Mouse (Mus musculus): ENCODE results near the gene Rnf151. TPM values are rescaled to one million over a fixed set of nuclear protein-coding genes. Genes with fewer than 3 reads are reported as not detected.
A peak's percentile ranks its signal among the peaks of the same experiment; 100 is the strongest.
"Not testable (repeated sequence)": the region's sequence is repeated elsewhere in the genome, so short reads cannot be mapped to it uniquely, and the experiment has no call there.

Rnf151 gene
- total and polyA plus RNA-seq, 2 experiments from 2014 or later = not detected

GRCm38 (mm10) chr17:24670246-24670844 is 47.5 kb downstream of the Rnf151 start:
- no peaks in the 10 kb centered on the region for H3K27me3 ChIP-seq (ENCODE audit: insufficient read depth, low read length)
- DNase-seq (ENCODE audit: low spot score) = peak; percentile 15
- H3K27ac ChIP-seq = peak overlapping the region; percentile 92
- no peaks in the 10 kb centered on the region for H3K36me3 ChIP-seq (ENCODE audit: insufficient read depth, low read length)
- peak overlapping the region; percentile 97 for H3K9ac ChIP-seq (replicated peaks; ENCODE audit: low read length)
- H3K4me1 ChIP-seq (ENCODE audit: insufficient read depth, low read length) = peaks cover 14% of the 10 kb centered on the region
- peak overlapping the region; percentile 88 for H3K4me3 ChIP-seq (ENCODE audit: low read length)
- no peak for TF ChIP-seq CTCF (IDR thresholded peaks at IDR 0.05; ENCODE audit: low read depth)
- no peak for ATAC-seq
- no peaks in the 10 kb centered on the region for H3K9me3 ChIP-seq (ENCODE audit: low read length)
- H3K4me2 ChIP-seq (ENCODE audit: low read depth, low read length) = peak overlapping the region; percentile 67
- 11% methylated on average over 8 of the region's 8 CpGs for WGBS

- H3K9ac ChIP-seq (replicated peaks; ENCODE audit: low read length) = peak within 1 kb of the TSS; percentile 97
- TF ChIP-seq CTCF (IDR thresholded peaks at IDR 0.05; ENCODE audit: low read depth) = 0 out of 2 replicates have a peak, but pooled peaks have one; percentile 18
- 2% methylated on average over 67 of the region's 80 CpGs for WGBS
- peak; percentile 99 for ATAC-seq
- H3K27ac ChIP-seq = peak within 1 kb of the TSS; percentile 92
- no peaks in the 10 kb centered on the region for H3K9me3 ChIP-seq (ENCODE audit: low read length)
- peak within 1 kb of the TSS; percentile 67 for H3K4me2 ChIP-seq (ENCODE audit: low read depth, low read length)
- peaks cover 14% of the 10 kb centered on the region for H3K4me1 ChIP-seq (ENCODE audit: insufficient read depth, low read length)
- peak within 1 kb of the TSS; percentile 88 for H3K4me3 ChIP-seq (ENCODE audit: low read length)
- DNase-seq (ENCODE audit: low spot score) = peak; percentile 97
- no peaks in the 10 kb centered on the region for H3K27me3 ChIP-seq (ENCODE audit: insufficient read depth, low read length)
- H3K36me3 ChIP-seq (ENCODE audit: insufficient read depth, low read length) = no peaks in the 10 kb centered on the region
Measured at GRCm38 (mm10) chr17:24669545-24670245, 48.2 kb downstream of the Rnf151 start, which contains the start of gene Zfp598. TSS of gene Zfp598 (plus strand) at chr17:24669687.

GRCm38 (mm10) chr17:24669214-24669544 is 48.7 kb downstream of the Rnf151 start:
- peaks cover 14% of the 10 kb centered on the region for H3K4me1 ChIP-seq (ENCODE audit: insufficient read depth, low read length)
- DNase-seq (ENCODE audit: low spot score); H3K27me3 ChIP-seq (ENCODE audit: insufficient read depth, low read length); H3K9me3 ChIP-seq (ENCODE audit: low read length); H3K36me3 ChIP-seq (ENCODE audit: insufficient read depth, low read length): not testable (repeated sequence)
- ATAC-seq = peak; percentile 38
- H3K9ac ChIP-seq (replicated peaks; ENCODE audit: low read length) = peak overlapping the region; percentile 97
- H3K4me2 ChIP-seq (ENCODE audit: low read depth, low read length) = peak overlapping the region; percentile 67
- WGBS = 12% methylated on average over 15 of the region's 15 CpGs
- peak overlapping the region; percentile 88 for H3K4me3 ChIP-seq (ENCODE audit: low read length)
- peak overlapping the region; percentile 92 for H3K27ac ChIP-seq

- 24% methylated on average over 6 of the region's 6 CpGs for WGBS
- ATAC-seq (no peak), DNase-seq (ENCODE audit: low spot score) (peak; percentile 72)
Measured at GRCm38 (mm10) chr17:24667416-24667815, 50.4 kb downstream of the Rnf151 start.

GRCm38 (mm10) chr17:24667011-24667410 is 50.9 kb downstream of the Rnf151 start:
- DNase-seq (ENCODE audit: low spot score); H3K27ac ChIP-seq; H3K4me2 ChIP-seq (ENCODE audit: low read depth, low read length); H3K9me3 ChIP-seq (ENCODE audit: low read length); H3K27me3 ChIP-seq (ENCODE audit: insufficient read depth, low read length); H3K4me3 ChIP-seq (ENCODE audit: low read length); H3K9ac ChIP-seq (replicated peaks; ENCODE audit: low read length); ATAC-seq; H3K36me3 ChIP-seq (ENCODE audit: insufficient read depth, low read length): not testable (repeated sequence)
- H3K4me1 ChIP-seq (ENCODE audit: insufficient read depth, low read length) = peaks cover 14% of the 10 kb centered on the region
- WGBS = 68% methylated on average over 7 of the region's 7 CpGs

More at GRCm38 (mm10) chr17:24667416-24667815, 50.4 kb downstream of the Rnf151 start:
- Histone ChIP-seq H3K9ac (replicated peaks; ENCODE audit: low read length) (no peak overlapping the region), H3K4me2 (ENCODE audit: low read depth, low read length) (no peak overlapping the region), H3K27ac (no peak overlapping the region), H3K4me3 (ENCODE audit: low read length) (no peak overlapping the region), H3K27me3 (ENCODE audit: insufficient read depth, low read length) (no peaks in the 10 kb centered on the region), H3K9me3 (ENCODE audit: low read length) (no peaks in the 10 kb centered on the region), H3K36me3 (ENCODE audit: insufficient read depth, low read length) (no peaks in the 10 kb centered on the region), H3K4me1 (ENCODE audit: insufficient read depth, low read length) (peaks cover 14% of the 10 kb centered on the region)
- TF ChIP-seq CTCF (IDR thresholded peaks at IDR 0.05; ENCODE audit: low read depth) = peak; percentile 80

Other genes starting within 250 kb of the Rnf151 start
Only the 30 nearest of the 33 such genes appear.
- gene Mlst8, start 239.0 kb downstream of the Rnf151 start, total RNA-seq (2014; rRNA removed) = 45.9 and 55.3 TPM in 2 replicates
- gene Mlst8, start 239.0 kb downstream of the Rnf151 start, polyA plus RNA-seq (2015; fragmentation: Nextera tagmentation; extraction: Ambion mirVana) = 26.3 and 26.4 TPM in 2 replicates
- 152 and 163 TPM in 2 replicates for gene Caskin1, start 229.5 kb downstream of the Rnf151 start, total RNA-seq (2014; rRNA removed)
- gene Caskin1, start 229.5 kb downstream of the Rnf151 start, polyA plus RNA-seq (2015; fragmentation: Nextera tagmentation; extraction: Ambion mirVana) = 42.1 and 43.7 TPM in 2 replicates
- 159 and 165 TPM in 2 replicates for gene Traf7, start 190.1 kb downstream of the Rnf151 start, total RNA-seq (2014; rRNA removed)
- gene Traf7, start 190.1 kb downstream of the Rnf151 start, polyA plus RNA-seq (2015; fragmentation: Nextera tagmentation; extraction: Ambion mirVana) = 64.0 and 66.1 TPM in 2 replicates
- gene Rab26, start 183.9 kb downstream of the Rnf151 start, total RNA-seq (2014; rRNA removed) = 2.7 and 4.0 TPM in 2 replicates
- 10.6 and 14.7 TPM in 2 replicates for gene Rab26, start 183.9 kb downstream of the Rnf151 start, polyA plus RNA-seq (2015; fragmentation: Nextera tagmentation; extraction: Ambion mirVana)
- gene Pkd1, start 168.2 kb downstream of the Rnf151 start, total RNA-seq (2014; rRNA removed) = 87.9 and 99.2 TPM in 2 replicates
- gene Pkd1, start 168.2 kb downstream of the Rnf151 start, polyA plus RNA-seq (2015; fragmentation: Nextera tagmentation; extraction: Ambion mirVana) = 14.9 and 16.0 TPM in 2 replicates
- 98.0 and 114 TPM in 2 replicates for gene Tsc2, start 85.4 kb downstream of the Rnf151 start, total RNA-seq (2014; rRNA removed)
- gene Tsc2, start 85.4 kb downstream of the Rnf151 start, polyA plus RNA-seq (2015; fragmentation: Nextera tagmentation; extraction: Ambion mirVana) = 45.7 and 51.2 TPM in 2 replicates
- gene Nthl1, start 85.4 kb downstream of the Rnf151 start, total RNA-seq (2014; rRNA removed) = 4.2 and 5.6 TPM in 2 replicates
- 7.2 and 7.8 TPM in 2 replicates for gene Nthl1, start 85.4 kb downstream of the Rnf151 start, polyA plus RNA-seq (2015; fragmentation: Nextera tagmentation; extraction: Ambion mirVana)
- 72.8 and 91.1 TPM in 2 replicates for gene Slc9a3r2, start 67.7 kb downstream of the Rnf151 start, total RNA-seq (2014; rRNA removed)
- 57.6 and 60.6 TPM in 2 replicates for gene Slc9a3r2, start 67.7 kb downstream of the Rnf151 start, polyA plus RNA-seq (2015; fragmentation: Nextera tagmentation; extraction: Ambion mirVana)
- gene Npw, start 59.6 kb downstream of the Rnf151 start, total RNA-seq (2014; rRNA removed) = 0.78 TPM in 1 of 2 replicates, not detected in the other
- gene Npw, start 59.6 kb downstream of the Rnf151 start, polyA plus RNA-seq (2015; fragmentation: Nextera tagmentation; extraction: Ambion mirVana) = 0.65 and 0.81 TPM in 2 replicates
- 40.9 and 47.0 TPM in 2 replicates for gene Zfp598, start 48.4 kb downstream of the Rnf151 start, total RNA-seq (2014; rRNA removed)
- gene Zfp598, start 48.4 kb downstream of the Rnf151 start, polyA plus RNA-seq (2015; fragmentation: Nextera tagmentation; extraction: Ambion mirVana) = 14.2 and 14.6 TPM in 2 replicates
- gene Syngr3, start 28.1 kb downstream of the Rnf151 start, total RNA-seq (2014; rRNA removed) = 331 and 347 TPM in 2 replicates
- gene Syngr3, start 28.1 kb downstream of the Rnf151 start, polyA plus RNA-seq (2015; fragmentation: Nextera tagmentation; extraction: Ambion mirVana) = 280 and 294 TPM in 2 replicates
- 21.1 and 26.1 TPM in 2 replicates for gene Gfer, start 21.9 kb downstream of the Rnf151 start, total RNA-seq (2014; rRNA removed)
- gene Gfer, start 21.9 kb downstream of the Rnf151 start, polyA plus RNA-seq (2015; fragmentation: Nextera tagmentation; extraction: Ambion mirVana) = 39.7 and 41.4 TPM in 2 replicates
- gene Noxo1, start 21.8 kb downstream of the Rnf151 start, total RNA-seq (2014; rRNA removed) = 6.1 and 8.1 TPM in 2 replicates
- gene Noxo1, start 21.8 kb downstream of the Rnf151 start, polyA plus RNA-seq (2015; fragmentation: Nextera tagmentation; extraction: Ambion mirVana) = 1.4 and 2.2 TPM in 2 replicates
- 53.2 and 55.2 TPM in 2 replicates for gene Tbl3, start 10.4 kb downstream of the Rnf151 start, total RNA-seq (2014; rRNA removed)
- 43.5 and 49.2 TPM in 2 replicates for gene Tbl3, start 10.4 kb downstream of the Rnf151 start, polyA plus RNA-seq (2015; fragmentation: Nextera tagmentation; extraction: Ambion mirVana)
- gene Rps2, start 53 bp upstream of the Rnf151 start, total RNA-seq (2014; rRNA removed) = 2,181 and 2,600 TPM in 2 replicates
- 809 and 820 TPM in 2 replicates for gene Rps2, start 53 bp upstream of the Rnf151 start, polyA plus RNA-seq (2015; fragmentation: Nextera tagmentation; extraction: Ambion mirVana)
- gene Ndufb10, start 6.4 kb upstream of the Rnf151 start, total RNA-seq (2014; rRNA removed) = 135 and 157 TPM in 2 replicates
- 353 and 356 TPM in 2 replicates for gene Ndufb10, start 6.4 kb upstream of the Rnf151 start, polyA plus RNA-seq (2015; fragmentation: Nextera tagmentation; extraction: Ambion mirVana)
- 1.3 TPM in 1 of 2 replicates, not detected in the other for gene Rpl3l, start 9.8 kb upstream of the Rnf151 start, total RNA-seq (2014; rRNA removed)
- 0.41 and 0.52 TPM in 2 replicates for gene Rpl3l, start 9.8 kb upstream of the Rnf151 start, polyA plus RNA-seq (2015; fragmentation: Nextera tagmentation; extraction: Ambion mirVana)
- gene Msrb1, start 18.6 kb upstream of the Rnf151 start, total RNA-seq (2014; rRNA removed) = 17.0 and 19.6 TPM in 2 replicates
- 22.7 and 25.5 TPM in 2 replicates for gene Msrb1, start 18.6 kb upstream of the Rnf151 start, polyA plus RNA-seq (2015; fragmentation: Nextera tagmentation; extraction: Ambion mirVana)
- gene Hs3st6, start 34.9 kb upstream of the Rnf151 start, total RNA-seq (2014; rRNA removed) = not detected in 2 replicates
- 0.43 and 0.47 TPM in 2 replicates for gene Hs3st6, start 34.9 kb upstream of the Rnf151 start, polyA plus RNA-seq (2015; fragmentation: Nextera tagmentation; extraction: Ambion mirVana)
- gene Meiob, start 86.2 kb upstream of the Rnf151 start, total RNA-seq (2014; rRNA removed) = not detected in 2 replicates
- gene Meiob, start 86.2 kb upstream of the Rnf151 start, polyA plus RNA-seq (2015; fragmentation: Nextera tagmentation; extraction: Ambion mirVana) = 0.10 TPM in 1 of 2 replicates, not detected in the other
- 64.8 and 93.5 TPM in 2 replicates for gene Hagh, start 122.1 kb upstream of the Rnf151 start, total RNA-seq (2014; rRNA removed)
- 82.4 and 84.2 TPM in 2 replicates for gene Hagh, start 122.1 kb upstream of the Rnf151 start, polyA plus RNA-seq (2015; fragmentation: Nextera tagmentation; extraction: Ambion mirVana)
- gene Fahd1, start 132.3 kb upstream of the Rnf151 start, total RNA-seq (2014; rRNA removed) = 16.6 and 25.7 TPM in 2 replicates
- 20.2 and 22.2 TPM in 2 replicates for gene Fahd1, start 132.3 kb upstream of the Rnf151 start, polyA plus RNA-seq (2015; fragmentation: Nextera tagmentation; extraction: Ambion mirVana)
- 0.52 TPM in 1 of 2 replicates, not detected in the other for gene Igfals, start 147.9 kb upstream of the Rnf151 start, total RNA-seq (2014; rRNA removed)
- 0.18 and 0.29 TPM in 2 replicates for gene Igfals, start 147.9 kb upstream of the Rnf151 start, polyA plus RNA-seq (2015; fragmentation: Nextera tagmentation; extraction: Ambion mirVana)
- gene Nubp2, start 168.3 kb upstream of the Rnf151 start, total RNA-seq (2014; rRNA removed) = 35.7 and 52.7 TPM in 2 replicates
- 63.5 and 65.0 TPM in 2 replicates for gene Nubp2, start 168.3 kb upstream of the Rnf151 start, polyA plus RNA-seq (2015; fragmentation: Nextera tagmentation; extraction: Ambion mirVana)
- gene Spsb3, start 168.6 kb upstream of the Rnf151 start, total RNA-seq (2014; rRNA removed) = 122 and 135 TPM in 2 replicates
- 90.6 and 94.9 TPM in 2 replicates for gene Spsb3, start 168.6 kb upstream of the Rnf151 start, polyA plus RNA-seq (2015; fragmentation: Nextera tagmentation; extraction: Ambion mirVana)
- 34.9 and 49.5 TPM in 2 replicates for gene Eme2, start 177.0 kb upstream of the Rnf151 start, total RNA-seq (2014; rRNA removed)
- gene Eme2, start 177.0 kb upstream of the Rnf151 start, polyA plus RNA-seq (2015; fragmentation: Nextera tagmentation; extraction: Ambion mirVana) = 21.4 and 24.3 TPM in 2 replicates
- gene Mrps34, start 177.1 kb upstream of the Rnf151 start, total RNA-seq (2014; rRNA removed) = 37.8 and 58.3 TPM in 2 replicates
- gene Mrps34, start 177.1 kb upstream of the Rnf151 start, polyA plus RNA-seq (2015; fragmentation: Nextera tagmentation; extraction: Ambion mirVana) = 124 and 136 TPM in 2 replicates
- gene Nme3, start 178.4 kb upstream of the Rnf151 start, total RNA-seq (2014; rRNA removed) = 66.1 and 67.0 TPM in 2 replicates
- gene Nme3, start 178.4 kb upstream of the Rnf151 start, polyA plus RNA-seq (2015; fragmentation: Nextera tagmentation; extraction: Ambion mirVana) = 92.6 and 95.1 TPM in 2 replicates
- 165 and 177 TPM in 2 replicates for gene Mapk8ip3, start 218.9 kb upstream of the Rnf151 start, total RNA-seq (2014; rRNA removed)
- 62.0 and 62.4 TPM in 2 replicates for gene Mapk8ip3, start 218.9 kb upstream of the Rnf151 start, polyA plus RNA-seq (2015; fragmentation: Nextera tagmentation; extraction: Ambion mirVana)
- 57.0 and 61.2 TPM in 2 replicates for gene Jpt2, start 242.6 kb upstream of the Rnf151 start, total RNA-seq (2014; rRNA removed)
- 63.1 and 68.5 TPM in 2 replicates for gene Jpt2, start 242.6 kb upstream of the Rnf151 start, polyA plus RNA-seq (2015; fragmentation: Nextera tagmentation; extraction: Ambion mirVana)

Measured in hindbrain, postnatal 0 days (tissue).